Mouse (Mus musculus) heart, adult 2 months (tissue): ENCODE data around the gene Sh3glb1.

Source experiments
- CTCF ChIP-seq: fragments of 200-600 bp; IDR thresholded peaks from 2 replicates; pipeline ENCODE4 v1.8.1; 2022; ENCODE audit warnings: antibody characterized with exemption, mild to moderate bottlenecking, moderate library complexity
- EP300 ChIP-seq: fragments of 200-500 bp; IDR thresholded peaks from 2 replicates; pipeline ENCODE4 v1.6.1; 2011; ENCODE audit warnings: low read depth, low read length, control low read depth; ENCODE audit not compliant: insufficient read depth

DNA sequence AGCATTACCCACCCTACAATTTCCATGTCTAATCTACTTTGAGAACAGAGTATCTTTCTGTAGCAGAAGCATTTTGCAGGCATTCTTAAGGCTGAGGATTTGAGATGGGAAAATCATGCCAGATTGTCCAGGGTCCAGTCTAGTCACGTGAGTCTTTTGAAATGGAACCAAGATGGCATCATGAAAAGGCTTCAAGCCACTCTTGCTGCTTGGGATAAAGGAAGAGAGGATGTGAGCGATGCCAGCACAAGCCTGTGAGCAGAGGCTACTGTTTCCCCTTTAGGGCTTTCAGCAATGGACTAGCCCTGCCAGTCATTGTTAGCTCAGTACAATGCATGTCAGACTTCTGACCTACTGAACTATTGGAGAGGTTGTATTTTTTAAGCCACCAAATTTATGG, 51.2 kb downstream of the Sh3glb1 start:
- TF ChIP-seq CTCF (no peak), EP300 (no peak)
